Comparison of ENCODE assay signal across 18 mouse cellular contexts in the genomic region with DNA sequence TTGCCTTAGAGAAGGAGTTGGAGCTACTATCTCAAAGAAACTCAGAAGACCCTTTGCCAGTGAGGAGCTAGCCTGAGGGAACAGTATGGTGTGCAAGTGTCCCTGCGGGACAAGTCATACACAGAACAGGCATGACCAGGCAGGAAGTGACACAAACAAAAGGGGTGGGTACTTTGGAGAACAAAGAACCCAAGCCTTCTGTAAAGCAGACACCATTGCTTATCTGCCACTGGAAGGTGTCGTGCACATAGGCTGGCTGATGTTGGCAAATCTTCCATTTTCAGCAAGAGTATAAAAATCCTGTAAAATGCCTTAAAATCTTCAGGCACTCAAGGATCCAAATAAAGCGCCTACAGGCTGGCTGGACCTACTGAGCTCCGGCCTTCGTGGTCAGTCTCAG. TPM values are rescaled to one million over a fixed set of nuclear protein-coding genes. Genes with fewer than 3 reads are reported as not detected.
DNase-seq lines count a peak whose midpoint lies in the region; ATAC-seq and TF ChIP-seq lines count a peak whose summit lies in the region.
"Had no signal": no experiment of that assay in that cellular context is flagged by ENCODE, and none has a peak within 500 bp of the region (broad histone marks: within the 10 kb centered on the region; RNA-seq: fewer than 3 reads in every experiment).

No protein-coding gene starts in this region.

- H3K27me3 ChIP-seq in G1E (ENCODE audit: insufficient read depth, low read length) = no peaks in the 10 kb centered on the region
- no peaks in the 10 kb centered on the region for H3K27me3 ChIP-seq in liver, embryonic 12.5 days (replicated peaks)
- H3K27me3 ChIP-seq in stomach, postnatal 0 days (ENCODE audit: control insufficient read depth, insufficient read depth, low read length) = no peaks in the 10 kb centered on the region
- no peaks in the 10 kb centered on the region for H3K27me3 ChIP-seq in midbrain, embryonic 16.5 days (ENCODE audit: control insufficient read depth, insufficient read depth, low read depth, low read length)
- H3K27me3 ChIP-seq: embryonic facial prominence, embryonic 13.5 days; heart, embryonic 15.5 days; limb, embryonic 15.5 days; stomach, embryonic 15.5 days had no signal

- peak overlapping the region; percentile 36 for H3K4me2 ChIP-seq in liver, embryonic 12.5 days
- H3K4me2 ChIP-seq in stomach, postnatal 0 days (replicated peaks; ENCODE audit: low read depth) = no peak overlapping the region
- H3K4me2 ChIP-seq in midbrain, embryonic 16.5 days (ENCODE audit: low read length) = no peak overlapping the region
- H3K4me2 ChIP-seq: embryonic facial prominence, embryonic 13.5 days; forebrain, embryonic 13.5 days; heart, embryonic 15.5 days; limb, embryonic 15.5 days; stomach, embryonic 15.5 days had no signal

- H3K9me3 ChIP-seq in G1E (replicated peaks) = no peaks in the 10 kb centered on the region
- no peaks in the 10 kb centered on the region for H3K9me3 ChIP-seq in liver, embryonic 12.5 days (replicated peaks)
- no peaks in the 10 kb centered on the region for H3K9me3 ChIP-seq in stomach, postnatal 0 days (ENCODE audit: control insufficient read depth, low read length)
- H3K9me3 ChIP-seq in midbrain, embryonic 16.5 days (replicated peaks; ENCODE audit: control insufficient read depth, low read length, poor library complexity, severe bottlenecking) = no peaks in the 10 kb centered on the region
- H3K9me3 ChIP-seq: embryonic facial prominence, embryonic 13.5 days; heart, embryonic 15.5 days; limb, embryonic 15.5 days; stomach, embryonic 15.5 days had no signal

- ATAC-seq in G1E (ENCODE audit: extremely low read depth, insufficient number of reproducible peaks, low FRiP score, poor library complexity, severe bottlenecking) = peak; percentile 34; the same call in 1 of the 2 replicates
- peak; percentile 50 for ATAC-seq in liver, embryonic 12.5 days
- peak; percentile 66 for ATAC-seq in neutrophil, adult 5-6 weeks (ENCODE audit: extremely low read depth, insufficient number of reproducible peaks, low FRiP score, poor library complexity, severe bottlenecking)
- no peak for ATAC-seq in stomach, postnatal 0 days (ENCODE audit: low FRiP score, low TSS enrichment)
- no peak for ATAC-seq in midbrain, embryonic 16.5 days
- ATAC-seq: forebrain, embryonic 13.5 days; hindbrain, embryonic 16.5 days had no signal

- no peak for TF ChIP-seq EP300 in stomach, postnatal 0 days (optimal IDR thresholded peaks at IDR 0.05)

- H3K4me3 ChIP-seq in G1E (ENCODE audit: low read depth, low read length) = no peak overlapping the region
- no peak overlapping the region for H3K4me3 ChIP-seq in liver, embryonic 12.5 days
- H3K4me3 ChIP-seq in stomach, postnatal 0 days (ENCODE audit: low read depth, low read length) = no peak overlapping the region
- no peak overlapping the region for H3K4me3 ChIP-seq in midbrain, embryonic 16.5 days (ENCODE audit: low read depth, low read length)
- H3K4me3 ChIP-seq: embryonic facial prominence, embryonic 13.5 days; forebrain, embryonic 13.5 days; heart, embryonic 15.5 days; left cerebral cortex, adult 2 months; limb, embryonic 15.5 days; stomach, embryonic 15.5 days had no signal

- H3K4me1 ChIP-seq in G1E (ENCODE audit: insufficient read depth, low read depth, low read length) = peaks cover 72% of the 10 kb centered on the region
- peaks cover 35% of the 10 kb centered on the region for H3K4me1 ChIP-seq in liver, embryonic 12.5 days
- no peaks in the 10 kb centered on the region for H3K4me1 ChIP-seq in stomach, postnatal 0 days (replicated peaks; ENCODE audit: control insufficient read depth, insufficient read depth)
- H3K4me1 ChIP-seq in midbrain, embryonic 16.5 days (ENCODE audit: control insufficient read depth, insufficient read depth, low read length) = no peaks in the 10 kb centered on the region
- H3K4me1 ChIP-seq: embryonic facial prominence, embryonic 13.5 days; forebrain, embryonic 13.5 days; heart, embryonic 15.5 days; stomach, embryonic 15.5 days had no signal

- WGBS in liver, embryonic 12.5 days (ENCODE audit: insufficient replicate concordance) = 15% methylated on average over 5 of the region's 5 CpGs
- 71% methylated on average over 5 of the region's 5 CpGs for WGBS in stomach, postnatal 0 days
- WGBS in midbrain, embryonic 16.5 days = 91% methylated on average over 5 of the region's 5 CpGs

- no peak overlapping the region for H3K27ac ChIP-seq in liver, embryonic 12.5 days
- H3K27ac ChIP-seq in stomach, postnatal 0 days (replicated peaks) = no peak overlapping the region
- H3K27ac ChIP-seq in midbrain, embryonic 16.5 days (ENCODE audit: low read length) = no peak overlapping the region
- H3K27ac ChIP-seq: embryonic facial prominence, embryonic 13.5 days; forebrain, embryonic 13.5 days; heart, embryonic 15.5 days; left cerebral cortex, adult 2 months; limb, embryonic 15.5 days; stomach, embryonic 15.5 days had no signal

- TF ChIP-seq CTCF in G1E (IDR thresholded peaks at IDR 0.05; ENCODE audit: low read depth, low read length) = no peak
- TF ChIP-seq CTCF in stomach, postnatal 0 days (IDR thresholded peaks at IDR 0.05; ENCODE audit: low read depth) = no peak

- DNase-seq in 416B (ENCODE audit: low read depth) (peak; percentile 92), G1E (ENCODE audit: low spot score) (no peak)
- no peak for DNase-seq in stomach, postnatal 0 days (ENCODE audit: low spot score)
- no peak for DNase-seq in testis, postnatal 14 days (ENCODE audit: low spot score)
- no peak for DNase-seq in kidney, adult 11 months
- DNase-seq: cerebellum, postnatal 25 days; kidney, postnatal 36 days; right cerebral cortex, adult 18-20 months had no signal

- no peaks in the 10 kb centered on the region for H3K36me3 ChIP-seq in G1E (replicated peaks)
- H3K36me3 ChIP-seq in liver, embryonic 12.5 days = no peaks in the 10 kb centered on the region
- H3K36me3 ChIP-seq in stomach, postnatal 0 days (ENCODE audit: control insufficient read depth, insufficient read depth, low read length) = no peaks in the 10 kb centered on the region
- H3K36me3 ChIP-seq in midbrain, embryonic 16.5 days (ENCODE audit: control insufficient read depth, insufficient read depth, low read length) = no peaks in the 10 kb centered on the region
- H3K36me3 ChIP-seq: embryonic facial prominence, embryonic 13.5 days; heart, embryonic 15.5 days; limb, embryonic 15.5 days; stomach, embryonic 15.5 days had no signal

- H3K9ac ChIP-seq in liver, embryonic 12.5 days = 0 out of 2 replicates have a peak overlapping the region, but pooled peaks have one; percentile 17
- no peak overlapping the region for H3K9ac ChIP-seq in stomach, postnatal 0 days (ENCODE audit: low read length)
- no peak overlapping the region for H3K9ac ChIP-seq in midbrain, embryonic 16.5 days (ENCODE audit: low read depth, low read length)
- H3K9ac ChIP-seq: embryonic facial prominence, embryonic 13.5 days; forebrain, embryonic 13.5 days; heart, embryonic 15.5 days; limb, embryonic 15.5 days; stomach, embryonic 15.5 days had no signal

RNA-seq across cellular contexts. Expression of gene Myb, which starts 25.9 kb away (rescaled TPM):
- total RNA-seq in G1E (2014; fragmentation: Nextera tagmentation) = 399 and 427 TPM in 2 replicates
- total RNA-seq in G1E (2017) = 258 and 268 TPM in 2 replicates
- 40.0 and 49.3 TPM in 2 replicates for polyA plus RNA-seq in G1E (2012)
- 24.3 and 24.7 TPM in 2 replicates for polyA plus RNA-seq in liver, embryonic 12.5 days (2016; fragmentation: Nextera tagmentation; extraction: Ambion mirVana)
- total RNA-seq in neutrophil, adult 5-6 weeks (2017) = 10.6 and 10.8 TPM in 2 replicates
- polyA plus RNA-seq in stomach, postnatal 0 days (2015; fragmentation: Nextera tagmentation; extraction: Ambion mirVana) = 2.0 and 2.1 TPM in 2 replicates
- polyA plus RNA-seq in midbrain, embryonic 16.5 days (2015; fragmentation: Nextera tagmentation; extraction: Ambion mirVana) = 2.4 and 2.8 TPM in 2 replicates

Comparison
In these comparisons a context has a peak if more than half of its experiments do, and no peak if none do; other contexts are left out.
1. ATAC-seq: peak in G1E (single experiment), liver, embryonic 12.5 days (single experiment) and neutrophil, adult 5-6 weeks (single experiment); none in stomach, postnatal 0 days (single experiment) and midbrain, embryonic 16.5 days (single experiment).